Comparison of ENCODE assay signal across 18 mouse cellular contexts in genomic region chr5:119597530-119597929, GRCm38 (mm10).
"Had no signal": no experiment of that assay in that cellular context is flagged by ENCODE, and none has a peak within 500 bp of the region (broad histone marks: within the 10 kb centered on the region; RNA-seq: fewer than 3 reads in every experiment).

No protein-coding gene starts in this region.

- H3K4me3 ChIP-seq: liver, embryonic 12.5 days; midbrain, embryonic 10.5 days; midbrain, embryonic 13.5 days; midbrain, embryonic 15.5 days; myocyte; neural tube, embryonic 13.5 days; neural tube, embryonic 15.5 days had no signal

- H3K9ac ChIP-seq: liver, embryonic 12.5 days; liver, embryonic 14.5 days; midbrain, embryonic 13.5 days; midbrain, embryonic 15.5 days; neural tube, embryonic 13.5 days; neural tube, embryonic 15.5 days had no signal

- H3K27me3 ChIP-seq: liver, embryonic 12.5 days; midbrain, embryonic 13.5 days; midbrain, embryonic 15.5 days; neural tube, embryonic 13.5 days; neural tube, embryonic 15.5 days had no signal

- DNase-seq: lung, adult 18-20 months; lung, postnatal 14 days; retina, postnatal 1 day; right cerebral cortex, adult 18-20 months; right cerebral cortex, postnatal 25 days; right cerebral cortex, postnatal 4 days; spleen, adult 18-20 months; thymus, adult 18-20 months; thymus, postnatal 14 days; thymus, postnatal 36 days had no signal

- H3K4me2 ChIP-seq: liver, embryonic 12.5 days; midbrain, embryonic 13.5 days; midbrain, embryonic 15.5 days; neural tube, embryonic 13.5 days; neural tube, embryonic 15.5 days had no signal

- H3K9me3 ChIP-seq: liver, embryonic 12.5 days; midbrain, embryonic 10.5 days; midbrain, embryonic 13.5 days; midbrain, embryonic 15.5 days; neural tube, embryonic 13.5 days; neural tube, embryonic 15.5 days had no signal

- H3K4me1 ChIP-seq: liver, embryonic 12.5 days; midbrain, embryonic 10.5 days; midbrain, embryonic 13.5 days; midbrain, embryonic 15.5 days; neural tube, embryonic 13.5 days had no signal

- H3K36me3 ChIP-seq: liver, embryonic 12.5 days; midbrain, embryonic 10.5 days; midbrain, embryonic 13.5 days; midbrain, embryonic 15.5 days; neural tube, embryonic 13.5 days; neural tube, embryonic 15.5 days had no signal

- ATAC-seq: liver, embryonic 12.5 days; midbrain, embryonic 13.5 days; midbrain, embryonic 15.5 days had no signal

- H3K27ac ChIP-seq: liver, embryonic 12.5 days; liver, embryonic 14.5 days; midbrain, embryonic 10.5 days; midbrain, embryonic 13.5 days; midbrain, embryonic 15.5 days; neural tube, embryonic 13.5 days; neural tube, embryonic 15.5 days had no signal
